Mouse (Mus musculus): ENCODE measurements at regions not wholly inside any gene's neighbourhood (a gene's known extent, or its start where the extent isn't known, plus 50 kb on each side); places are given as distances from the start of the nearest gene placed in this dataset.

DNA sequence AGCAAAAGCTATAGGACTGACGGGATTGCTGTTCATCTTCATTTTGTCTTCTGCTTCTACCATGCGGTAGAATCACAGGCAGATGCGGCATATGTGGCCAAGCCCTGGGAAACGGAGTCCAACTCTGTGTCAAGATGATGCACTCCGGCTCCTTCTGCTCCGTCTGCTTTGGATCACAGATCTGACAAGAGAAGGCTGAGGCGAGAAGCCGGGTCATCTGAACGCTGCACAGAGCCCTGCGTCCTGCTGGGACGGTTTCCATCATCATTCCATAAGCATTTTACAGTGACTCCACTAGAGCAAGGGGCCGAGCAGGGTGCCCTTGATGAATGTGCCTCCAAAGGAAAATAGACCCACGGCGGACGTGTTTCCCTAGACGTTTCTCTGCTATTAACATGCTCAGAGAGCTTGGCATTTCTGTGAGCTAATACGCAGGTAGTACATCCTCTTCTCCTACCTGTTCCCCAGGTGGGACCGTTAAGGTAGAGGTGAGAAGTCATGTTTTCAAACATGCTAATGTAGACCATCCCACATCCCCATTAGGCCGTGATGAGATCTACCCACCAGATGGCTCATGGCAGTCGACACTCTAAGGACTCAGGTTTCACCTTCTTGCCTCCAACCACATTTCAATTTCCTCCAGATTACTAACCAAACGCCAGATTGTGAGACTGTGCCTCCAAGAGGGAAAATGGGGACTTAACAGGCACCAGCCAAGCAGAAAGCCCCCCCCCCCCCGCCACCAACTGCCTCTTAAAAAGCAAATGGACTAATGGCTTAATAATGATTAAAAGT, 79.6 kb downstream of the Actbl2 start:
- TF ChIP-seq HCFC1 (IDR thresholded peaks at IDR 0.05; ENCODE audit: borderline replicate concordance, insufficient read depth, low read length) (no peak), CHD2 (IDR thresholded peaks at IDR 0.05; ENCODE audit: low read depth, low read length) (no peak), MAFK (IDR thresholded peaks at IDR 0.05; ENCODE audit: insufficient read depth, low read depth, low read length) (no peak), ZNF384 (IDR thresholded peaks at IDR 0.05; ENCODE audit: low read depth, low read length) (no peak), ZC3H11A (IDR thresholded peaks at IDR 0.05; ENCODE audit: borderline replicate concordance, low read depth, low read length) (no peak)
